Mouse (Mus musculus) heart, postnatal 0 days (tissue): ENCODE data around the gene Mtf2. TPM values are rescaled to one million over a fixed set of nuclear protein-coding genes. Genes with fewer than 3 reads are reported as not detected.
"Not testable (repeated sequence)": the region's sequence is repeated elsewhere in the genome, so short reads cannot be mapped to it uniquely, and the experiment has no call there.

Source experiments
- ATAC-seq: fragments of 200-750 bp; cut with Nextera tagmentation; 2 replicates; pipeline ENCODE4 v1.8.0; 2017; ENCODE audit warnings: low read depth, moderate number of reproducible peaks, moderate library complexity; ENCODE audit not compliant: insufficient read depth
- DNase-seq: peaks from one replicate; pipeline ENCODE4 v3.0.0-alpha.2; 2016; ENCODE audit warnings: low spot score
- H3K27ac ChIP-seq: fragments of 300-500 bp; sonication (generic); 2 replicates; pipeline ENCODE4 v1.5.1; 2014; ENCODE audit warnings: low read depth, mild to moderate bottlenecking
- H3K27me3 ChIP-seq: fragments of 300-500 bp; sonication (generic); 2 replicates; pipeline ENCODE4 v1.6.1; 2014; ENCODE audit warnings: low read length, mixed read lengths; ENCODE audit not compliant: control insufficient read depth, insufficient read depth
- H3K36me3 ChIP-seq: fragments of 300-500 bp; sonication (generic); replicated peaks from 2 replicates; pipeline ENCODE4 v1.6.1; 2014; ENCODE audit warnings: low read length, mixed read lengths; ENCODE audit not compliant: control insufficient read depth, insufficient read depth
- H3K4me1 ChIP-seq: fragments of 300-500 bp; sonication (generic); 2 replicates; pipeline ENCODE4 v1.6.1; 2014; ENCODE audit warnings: antibody characterized with exemption; ENCODE audit not compliant: control insufficient read depth, insufficient read depth
- H3K4me2 ChIP-seq: fragments of 300-500 bp; sonication (generic); 2 replicates; pipeline ENCODE4 v1.6.1; 2014; ENCODE audit warnings: low read depth, mild to moderate bottlenecking, low read length, moderate library complexity
- H3K4me3 ChIP-seq: fragments of 300-500 bp; sonication (generic); 2 replicates; pipeline ENCODE4 v1.5.1; 2014; ENCODE audit warnings: low read depth, low read length
- H3K9ac ChIP-seq: fragments of 300-500 bp; sonication (generic); replicated peaks from 2 replicates; pipeline ENCODE4 v1.6.1; 2014; ENCODE audit warnings: low read depth, low read length, mixed read lengths
- H3K9me3 ChIP-seq: fragments of 300-500 bp; sonication (generic); replicated peaks from 2 replicates; pipeline ENCODE4 v1.6.1; 2016; ENCODE audit warnings: low read length; ENCODE audit not compliant: control insufficient read depth
- CTCF ChIP-seq: IDR thresholded peaks from 2 replicates; pipeline ENCODE4 v1.5.1; 2016; ENCODE audit warnings: antibody characterized with exemption, control low read depth, low read depth
- EP300 ChIP-seq: IDR thresholded peaks from 2 replicates; pipeline ENCODE4 v1.6.1; 2016; ENCODE audit warnings: antibody characterized with exemption, low read depth
- WGBS: fragments of 180-500 bp; shearing (Covaris S2); extraction: QIAGEN DNeasy Blood & Tissue Kit; methylation state at CpG from one replicate; pipeline ENCODE4 v1.1.7; 2014; 5-methylcytosine and 5-hydroxymethylcytosine counted together
- polyA plus RNA-seq: library from polyadenylated mRNA; unstranded; fragments of >200 nt; fragmentation: Nextera tagmentation; extraction: Ambion mirVana; gene quantifications from 2 replicates; pipeline ENCODE4 v1.2.1, GENCODE M21; 2015
- total RNA-seq: library from RNA; depleted of rRNA; stranded (reverse); fragments of >200 nt; gene quantifications from 2 replicates; pipeline ENCODE4 v1.2.3, GENCODE M21; 2014; ENCODE audit warnings: low replicate concordance

The Mtf2 gene
- total and polyA plus RNA-seq, 2 experiments from 2014 or later = 20.2 to 38.1 TPM

DNA sequence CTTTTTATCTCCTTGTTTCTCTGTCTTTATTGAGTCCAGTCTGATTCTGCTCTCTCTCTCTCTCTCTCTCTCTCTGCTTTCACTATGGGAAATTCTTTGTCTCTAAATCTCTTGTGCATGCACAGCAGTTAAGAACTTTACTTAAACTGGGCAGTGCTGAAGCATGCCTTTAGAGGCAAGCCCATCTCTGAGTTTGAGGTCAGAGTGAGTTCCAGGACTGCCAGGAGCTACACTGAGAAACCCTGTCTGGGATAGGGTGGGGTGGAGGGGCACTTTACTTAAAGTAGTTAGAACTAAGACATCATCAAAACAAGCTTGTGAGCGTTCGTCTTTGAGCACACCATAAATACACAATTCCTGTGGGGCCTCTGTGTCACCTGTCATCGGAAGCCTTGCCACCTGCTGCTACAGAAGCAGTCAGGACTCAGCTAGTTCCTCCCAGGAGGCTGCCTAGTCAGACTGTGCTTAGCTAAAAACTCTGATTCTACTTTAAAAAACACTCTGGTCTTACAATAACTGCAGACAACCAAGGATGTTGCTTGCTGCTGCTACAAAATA lies 15.7 kb upstream of the Mtf2 start:
- no peak overlapping the region for H3K4me2 ChIP-seq
- no peaks in the 10 kb centered on the region for H3K27me3 ChIP-seq
- H3K4me1 ChIP-seq = no peaks in the 10 kb centered on the region
- 11% methylated on average over 3 of the region's 3 CpGs for WGBS
- H3K27ac ChIP-seq = no peak overlapping the region; the same call in 1 of the 2 replicates
- H3K9me3 ChIP-seq = no peaks in the 10 kb centered on the region
- H3K9ac ChIP-seq = no peak overlapping the region
- no peak for DNase-seq
- ATAC-seq = no peak
- TF ChIP-seq EP300 = no peak
- no peak for TF ChIP-seq CTCF
- no peaks in the 10 kb centered on the region for H3K36me3 ChIP-seq
- H3K4me3 ChIP-seq = no peak overlapping the region

DNA sequence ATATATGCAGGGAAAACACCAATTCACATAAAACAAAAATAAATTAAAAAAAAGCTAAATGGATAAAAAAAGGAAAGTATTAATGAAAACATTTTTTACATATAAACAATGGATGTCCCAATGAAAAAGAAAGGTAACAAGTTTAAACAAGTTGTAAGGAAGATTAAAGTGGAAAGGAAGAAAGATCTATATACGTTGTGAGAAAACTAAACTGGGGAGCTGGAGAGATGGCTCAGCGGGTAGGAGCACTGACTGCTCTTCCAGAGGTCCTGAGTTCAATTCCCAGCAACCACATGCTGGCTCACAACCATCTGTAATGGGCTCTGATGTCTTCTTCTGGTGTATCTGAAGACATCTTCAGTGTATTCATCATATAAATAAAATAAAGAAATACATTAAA lies 14.4 kb upstream of the Mtf2 start:
- Histone ChIP-seq H3K9me3 (no peaks in the 10 kb centered on the region), H3K4me2 (no peak overlapping the region), H3K4me1 (no peaks in the 10 kb centered on the region), H3K4me3 (no peak overlapping the region), H3K27me3 (no peaks in the 10 kb centered on the region), H3K36me3 (no peaks in the 10 kb centered on the region), H3K27ac (no peak overlapping the region), H3K9ac (no peak overlapping the region)
- WGBS = 67% methylated on average over 2 of the region's 2 CpGs
- DNase-seq = no peak
- ATAC-seq = no peak
- TF ChIP-seq EP300 (no peak), CTCF (no peak)

GRCm38 (mm10) chr5:108051727-108052126 lies 13.7 kb upstream of the Mtf2 start:
- H3K9ac ChIP-seq, H3K27me3 ChIP-seq, H3K36me3 ChIP-seq, DNase-seq, H3K4me1 ChIP-seq, H3K9me3 ChIP-seq, H3K4me3 ChIP-seq, H3K27ac ChIP-seq, H3K4me2 ChIP-seq, ATAC-seq: not testable (repeated sequence)
- WGBS = 87% methylated on average over 9 of the region's 9 CpGs

- Histone ChIP-seq H3K9me3 (no peaks in the 10 kb centered on the region), H3K4me3 (no peak overlapping the region), H3K4me2 (no peak overlapping the region), H3K9ac (no peak overlapping the region), H3K27ac (no peak overlapping the region), H3K4me1 (no peaks in the 10 kb centered on the region), H3K36me3 (no peaks in the 10 kb centered on the region), H3K27me3 (no peaks in the 10 kb centered on the region)
- no peak for ATAC-seq
- WGBS = 76% methylated on average over 1 of the region's 1 CpGs
- no peak for DNase-seq
- no peak for TF ChIP-seq CTCF
- no peak for TF ChIP-seq EP300
These were observed 13.3 kb upstream of the Mtf2 start for GRCm38 (mm10) chr5:108052200-108052599.

DNA sequence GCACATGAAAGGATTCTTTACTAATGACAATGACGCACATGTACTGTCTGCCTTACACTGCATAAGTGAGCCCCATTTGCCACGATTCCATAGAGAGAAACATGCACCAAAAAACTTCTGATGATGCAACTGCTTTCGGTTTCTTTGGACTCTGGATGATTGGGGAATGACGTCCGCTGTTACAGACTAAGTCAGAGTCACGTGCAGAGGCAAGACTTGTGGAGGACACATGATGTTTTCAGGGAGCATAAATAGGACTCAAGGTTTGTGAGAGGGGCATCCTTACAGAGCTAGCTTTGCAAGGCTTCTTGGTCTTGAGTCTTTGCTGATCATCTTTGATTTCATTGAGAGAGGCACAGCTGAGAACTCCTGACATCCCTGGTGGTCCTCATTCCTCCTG lies 11.9 kb upstream of the Mtf2 start:
- Histone ChIP-seq H3K4me2 (no peak overlapping the region), H3K4me1 (no peaks in the 10 kb centered on the region), H3K36me3 (no peaks in the 10 kb centered on the region), H3K4me3 (no peak overlapping the region), H3K27ac (no peak overlapping the region), H3K9me3 (no peaks in the 10 kb centered on the region), H3K9ac (no peak overlapping the region), H3K27me3 (no peaks in the 10 kb centered on the region)
- WGBS = 83% methylated on average over 6 of the region's 6 CpGs
- TF ChIP-seq EP300 = no peak
- TF ChIP-seq CTCF = no peak
- DNase-seq (no peak), ATAC-seq (no peak)

DNA sequence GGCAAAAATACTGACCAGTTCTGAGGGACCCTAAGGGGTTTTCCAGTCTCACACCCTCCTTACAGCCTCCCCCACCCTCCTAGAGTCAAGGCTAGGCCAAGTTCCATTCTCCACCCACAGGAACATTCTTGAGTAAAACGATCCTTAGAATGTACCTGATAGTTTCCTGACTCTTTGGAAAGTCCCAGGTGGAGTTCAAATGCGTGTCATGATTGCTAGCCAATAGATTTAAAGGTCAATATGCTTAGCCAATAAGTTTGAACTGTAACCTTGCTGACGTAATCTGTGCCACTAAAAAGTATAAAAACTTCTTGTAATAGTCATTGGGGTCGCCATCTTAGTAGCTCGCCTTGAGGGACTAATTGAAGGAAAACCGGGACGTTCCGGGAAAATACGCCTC lies 5.1 kb upstream of the Mtf2 start:
- no peak overlapping the region for H3K27ac ChIP-seq
- H3K9me3 ChIP-seq = no peaks in the 10 kb centered on the region
- 91% methylated on average over 9 of the region's 9 CpGs for WGBS
- no peaks in the 10 kb centered on the region for H3K36me3 ChIP-seq
- TF ChIP-seq CTCF = no peak
- no peak for TF ChIP-seq EP300
- DNase-seq = no peak
- no peak overlapping the region for H3K4me2 ChIP-seq
- no peaks in the 10 kb centered on the region for H3K4me1 ChIP-seq
- H3K27me3 ChIP-seq = no peaks in the 10 kb centered on the region
- H3K4me3 ChIP-seq = no peak overlapping the region
- no peak overlapping the region for H3K9ac ChIP-seq
- no peak for ATAC-seq
